Mouse (Mus musculus): ENCODE measurements at regions not wholly inside any gene's neighbourhood (a gene's known extent, or its start where the extent isn't known, plus 50 kb on each side); places are given as distances from the start of the nearest gene placed in this dataset.
A peak's percentile ranks its signal among the peaks of the same experiment; 100 is the strongest.

DNA sequence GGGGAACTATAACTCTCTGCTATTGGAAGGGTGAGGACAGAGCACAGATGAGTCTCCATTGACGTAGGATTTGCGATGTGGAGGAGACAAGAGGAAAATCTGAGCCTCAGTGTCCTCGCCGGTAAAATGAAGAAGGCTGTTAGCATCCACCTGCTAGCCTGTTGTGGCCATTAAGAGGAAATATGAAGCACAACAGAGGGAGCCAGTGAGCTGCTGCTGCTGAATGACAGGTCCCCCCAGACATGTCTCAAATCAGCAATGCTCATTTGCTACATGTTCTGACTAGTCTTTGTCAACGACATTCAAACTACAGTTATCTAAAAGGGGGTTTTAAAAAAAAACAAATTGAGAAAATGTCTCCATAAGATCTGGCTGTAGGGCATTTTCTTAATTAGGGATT lies 164.6 kb upstream of the Prok2 start:
- no peak for DNase-seq (ENCODE audit: low read depth, low spot score)
- H3K27ac ChIP-seq (ENCODE audit: control insufficient read depth, low read depth, low read length): no peak overlapping the region
- H3K36me3 ChIP-seq (ENCODE audit: control insufficient read depth in 1 of 2, insufficient read depth in 2 of 2, low read length in 2 of 2): no peaks in the 10 kb centered on the region
- no peaks in the 10 kb centered on the region for H3K27me3 ChIP-seq (ENCODE audit: control insufficient read depth in 1 of 2, insufficient read depth in 2 of 2, low read length in 2 of 2)
- TF ChIP-seq ZC3H11A (IDR thresholded peaks at IDR 0.05; ENCODE audit: low read depth, low read length) (0 out of 2 replicates have a peak, but pooled peaks have one; percentile 7), SMC3 (IDR thresholded peaks at IDR 0.05; ENCODE audit: low read depth, low read length) (peak; percentile 39), CTCF (IDR thresholded peaks at IDR 0.05 in 2 of 3, conservative IDR thresholded peaks at IDR 0.05 in 1 of 3; ENCODE audit: control insufficient read depth in 1 of 3, insufficient read depth in 1 of 3, low read depth in 2 of 3, low read length in 3 of 3, poor library complexity in 1 of 3, severe bottlenecking in 1 of 3) (peak in 1 of 3 experiments; percentile 23; a peak in 1 of 6 replicates), USF1 (IDR thresholded peaks at IDR 0.05; ENCODE audit: low read depth, low read length) (no peak), RAD21 (IDR thresholded peaks at IDR 0.05; ENCODE audit: low read depth, low read length) (peak; percentile 35)
- H3K9me3 ChIP-seq (replicated peaks; ENCODE audit: insufficient read depth, low read length): no peaks in the 10 kb centered on the region
- no peaks in the 10 kb centered on the region for H3K4me1 ChIP-seq (ENCODE audit: control insufficient read depth in 1 of 2, insufficient read depth in 2 of 2, low read length in 2 of 2)
- no peak overlapping the region for H3K9ac ChIP-seq (ENCODE audit: control insufficient read depth, low read depth, low read length, poor library complexity, severe bottlenecking)
- H3K79me2 ChIP-seq (ENCODE audit: control insufficient read depth, insufficient read depth, low read length, poor library complexity): no peaks in the 10 kb centered on the region
- H3K4me3 ChIP-seq (ENCODE audit: control insufficient read depth in 1 of 2, insufficient read depth in 1 of 2, low read depth in 2 of 2, low read length in 2 of 2): no peak overlapping the region

DNA sequence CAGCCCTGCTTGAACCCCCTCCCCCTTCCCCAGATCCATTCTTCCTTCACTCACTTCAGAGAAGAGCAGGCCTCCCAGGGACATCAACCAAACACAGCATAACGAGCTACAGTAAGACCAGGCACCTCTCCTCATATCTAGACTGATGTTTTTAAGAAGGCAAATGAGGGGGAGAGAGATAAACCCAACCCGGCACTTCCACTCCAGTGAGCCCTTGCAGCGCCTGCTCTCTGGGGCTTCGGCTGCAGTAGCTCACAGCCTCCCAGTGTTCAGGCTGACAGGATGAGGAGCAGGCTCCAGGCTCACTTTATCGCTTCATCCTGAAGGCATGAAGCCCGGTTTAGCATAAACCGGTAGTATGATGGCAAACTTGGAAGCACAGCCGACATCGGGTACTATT lies 162.9 kb upstream of the Prok2 start:
- no peaks in the 10 kb centered on the region for H3K36me3 ChIP-seq (ENCODE audit: control insufficient read depth in 1 of 2, insufficient read depth in 2 of 2, low read length in 2 of 2)
- no peak overlapping the region for H3K9ac ChIP-seq (ENCODE audit: control insufficient read depth, low read depth, low read length, poor library complexity, severe bottlenecking)
- no peaks in the 10 kb centered on the region for H3K79me2 ChIP-seq (ENCODE audit: control insufficient read depth, insufficient read depth, low read length, poor library complexity)
- TF ChIP-seq SIN3A (IDR thresholded peaks at IDR 0.05; ENCODE audit: low read length): no peak
- TF ChIP-seq MAX (IDR thresholded peaks at IDR 0.05; ENCODE audit: low read length): no peak
- TF ChIP-seq BHLHE40 (IDR thresholded peaks at IDR 0.05; ENCODE audit: borderline replicate concordance, low read depth, low read length): no peak
- TF ChIP-seq ETS1 (IDR thresholded peaks at IDR 0.05; ENCODE audit: low read depth, low read length): no peak
- TF ChIP-seq SMC3 (IDR thresholded peaks at IDR 0.05; ENCODE audit: low read depth, low read length): no peak
- TF ChIP-seq MYB (IDR thresholded peaks at IDR 0.05; ENCODE audit: low read depth, low read length): no peak
- TF ChIP-seq CTCF (IDR thresholded peaks at IDR 0.05 in 2 of 3, conservative IDR thresholded peaks at IDR 0.05 in 1 of 3; ENCODE audit: control insufficient read depth in 1 of 3, insufficient read depth in 1 of 3, low read depth in 2 of 3, low read length in 3 of 3, poor library complexity in 1 of 3, severe bottlenecking in 1 of 3): no peak
- TF ChIP-seq KAT2A (conservative IDR thresholded peaks at IDR 0.05; ENCODE audit: low read depth, low read length): no peak
- no peak for TF ChIP-seq CHD1 (IDR thresholded peaks at IDR 0.05; ENCODE audit: low read depth, low read length)
- TF ChIP-seq E2F4 (IDR thresholded peaks at IDR 0.05; ENCODE audit: borderline replicate concordance, low read depth, low read length): no peak
- no peak for TF ChIP-seq RCOR1 (IDR thresholded peaks at IDR 0.05; ENCODE audit: low read depth, low read length)
- no peak overlapping the region for H3K4me3 ChIP-seq (ENCODE audit: control insufficient read depth in 1 of 2, insufficient read depth in 1 of 2, low read depth in 2 of 2, low read length in 2 of 2)
- no peaks in the 10 kb centered on the region for H3K9me3 ChIP-seq (replicated peaks; ENCODE audit: insufficient read depth, low read length)
- no peak overlapping the region for H3K27ac ChIP-seq (ENCODE audit: control insufficient read depth, low read depth, low read length)
- H3K27me3 ChIP-seq (ENCODE audit: control insufficient read depth in 1 of 2, insufficient read depth in 2 of 2, low read length in 2 of 2): no peaks in the 10 kb centered on the region
- no peaks in the 10 kb centered on the region for H3K4me1 ChIP-seq (ENCODE audit: control insufficient read depth in 1 of 2, insufficient read depth in 2 of 2, low read length in 2 of 2)
- no peak for DNase-seq (ENCODE audit: low read depth, low spot score)

- Histone ChIP-seq H3K9me3 (replicated peaks; ENCODE audit: insufficient read depth, low read length) (no peaks in the 10 kb centered on the region), H3K4me3 (ENCODE audit: control insufficient read depth in 1 of 2, insufficient read depth in 1 of 2, low read depth in 2 of 2, low read length in 2 of 2) (no peak overlapping the region), H3K4me1 (ENCODE audit: control insufficient read depth in 1 of 2, insufficient read depth in 2 of 2, low read length in 2 of 2) (no peaks in the 10 kb centered on the region), H3K27me3 (ENCODE audit: control insufficient read depth in 1 of 2, insufficient read depth in 2 of 2, low read length in 2 of 2) (no peaks in the 10 kb centered on the region), H3K36me3 (ENCODE audit: control insufficient read depth in 1 of 2, insufficient read depth in 2 of 2, low read length in 2 of 2) (no peaks in the 10 kb centered on the region), H3K9ac (ENCODE audit: control insufficient read depth, low read depth, low read length, poor library complexity, severe bottlenecking) (no peak overlapping the region), H3K27ac (ENCODE audit: control insufficient read depth, low read depth, low read length) (no peak overlapping the region), H3K79me2 (ENCODE audit: control insufficient read depth, insufficient read depth, low read length, poor library complexity) (no peaks in the 10 kb centered on the region)
- DNase-seq (ENCODE audit: low read depth, low spot score): no peak
- no peak for TF ChIP-seq CHD1 (IDR thresholded peaks at IDR 0.05; ENCODE audit: low read depth, low read length)
- TF ChIP-seq MAZ (IDR thresholded peaks at IDR 0.05; ENCODE audit: low read depth, low read length): no peak
- no peak for TF ChIP-seq MXI1 (IDR thresholded peaks at IDR 0.05; ENCODE audit: low read depth, low read length)
- TF ChIP-seq TCF12 (IDR thresholded peaks at IDR 0.05; ENCODE audit: low read depth, low read length): no peak
- no peak for TF ChIP-seq MYC (IDR thresholded peaks at IDR 0.05; ENCODE audit: low read depth, low read length)
- TF ChIP-seq ELF1 (IDR thresholded peaks at IDR 0.05; ENCODE audit: low read depth, low read length): no peak
- TF ChIP-seq HCFC1 (IDR thresholded peaks at IDR 0.05; ENCODE audit: low read depth, low read length): no peak
- no peak for TF ChIP-seq SMC3 (IDR thresholded peaks at IDR 0.05; ENCODE audit: low read depth, low read length)
- TF ChIP-seq POLR2A (IDR thresholded peaks at IDR 0.05; ENCODE audit: control insufficient read depth in 1 of 2, insufficient read depth in 1 of 2, low read depth in 1 of 2, low read length in 2 of 2, poor library complexity in 1 of 2): no peak
Measured at GRCm38 (mm10) chr6:99887904-99888303, 161.7 kb upstream of the Prok2 start.

Data from MEL (cell line).